Mouse (Mus musculus) testis, postnatal 10 days (tissue): ENCODE measurements around the gene Mkln1.

Source experiments
- DNase-seq: peaks from one replicate; pipeline ENCODE4 v3.0.0; 2021; ENCODE audit warnings: low spot score

Mkln1 gene

DNA sequence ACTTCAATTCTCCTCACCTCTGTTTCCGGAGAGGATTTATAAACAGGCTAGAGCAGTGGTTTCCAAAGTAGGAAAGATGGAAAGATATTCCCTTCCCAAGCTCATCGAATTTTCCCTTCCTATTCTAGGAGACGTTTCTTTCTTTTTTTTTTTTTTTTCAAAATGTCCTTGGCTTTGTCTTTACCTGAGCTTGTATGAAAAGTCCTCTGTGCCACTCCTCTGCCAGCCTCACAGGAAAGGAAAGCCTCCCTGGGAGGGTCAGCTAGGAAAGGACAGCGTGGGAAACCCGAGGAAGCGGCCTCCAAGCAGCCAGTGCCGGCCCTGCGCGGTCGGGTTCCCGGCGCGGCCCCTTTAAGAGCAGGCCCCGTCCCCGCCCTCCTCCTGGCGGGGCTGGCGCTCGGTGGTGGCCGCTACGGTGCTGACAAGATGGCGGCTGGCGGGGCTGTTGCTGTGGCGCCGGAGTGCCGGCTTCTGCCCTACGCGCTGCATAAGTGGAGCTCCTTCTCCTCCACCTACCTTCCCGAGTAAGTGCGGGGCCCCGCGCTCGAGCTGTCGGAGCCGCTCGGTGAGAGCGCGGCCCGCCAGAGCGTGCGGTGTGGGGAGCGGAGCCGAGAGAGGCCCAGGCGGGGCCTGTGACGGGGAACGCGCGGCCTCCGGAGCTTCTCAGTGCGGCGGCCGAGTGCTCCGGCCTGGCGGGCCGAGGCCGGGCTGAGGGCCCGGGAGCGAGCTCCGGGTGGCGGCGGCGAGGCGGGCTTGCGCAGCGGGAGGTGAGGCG lies at the start of gene Mkln1:
Mkln1 (plus strand) TSS at position 305 of the 775 bp plus-strand sequence.
- peak; percentile 90 for DNase-seq

- no peak for DNase-seq
Observed at GRCm38 (mm10) chr6:31356444-31357191, 41.9 kb upstream of the Mkln1 start.

DNA sequence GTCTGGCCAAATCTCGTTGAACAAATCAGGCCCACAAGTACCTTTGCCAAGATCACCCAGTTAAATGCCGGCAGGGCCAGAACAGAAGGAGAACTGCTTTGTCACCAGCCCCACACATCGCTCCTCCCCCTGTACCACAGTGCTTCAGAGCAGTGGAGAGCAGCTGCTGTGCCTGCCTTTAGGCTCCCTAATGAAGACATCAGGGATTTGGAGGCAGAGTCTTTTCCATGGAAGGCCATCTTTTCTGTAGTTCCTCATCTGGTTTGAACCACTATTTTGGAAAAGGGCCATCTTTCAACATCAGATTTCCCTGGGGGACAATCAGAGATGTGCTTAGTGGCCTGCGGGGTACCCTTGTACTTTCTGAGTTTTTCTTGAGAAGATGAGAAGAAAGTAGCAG lies 41.2 kb upstream of the Mkln1 start:
- no peak for DNase-seq

DNA sequence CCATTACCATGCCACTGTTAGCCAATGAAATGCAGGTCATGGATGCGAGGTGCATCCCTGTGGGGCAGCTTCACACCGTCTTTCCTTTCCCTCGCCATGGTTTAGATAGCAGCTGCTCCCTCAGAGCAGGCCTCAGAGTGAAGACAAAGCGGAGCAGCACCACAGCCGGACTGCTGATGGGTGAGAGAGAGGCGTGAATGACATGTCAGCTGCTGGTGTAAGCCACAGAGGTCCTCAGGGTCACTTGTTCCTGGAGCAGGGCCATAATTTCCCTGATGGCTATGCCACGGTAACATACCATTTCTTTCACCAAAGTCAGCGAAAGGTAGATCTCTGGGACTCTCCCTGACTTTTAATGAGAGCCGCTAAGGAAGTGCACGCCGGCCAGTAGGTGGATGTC lies 35.9 kb upstream of the Mkln1 start:
- no peak for DNase-seq

GRCm38 (mm10) chr6:31364399-31364798 lies 34.1 kb upstream of the Mkln1 start:
- DNase-seq: no peak

GRCm38 (mm10) chr6:31367947-31368346 lies 30.6 kb upstream of the Mkln1 start:
- no peak for DNase-seq

- no peak for DNase-seq
Observed at GRCm38 (mm10) chr6:31368559-31368958, 30.0 kb upstream of the Mkln1 start.

- DNase-seq: no peak
Observed at GRCm38 (mm10) chr6:31369875-31370274, 28.7 kb upstream of the Mkln1 start.

DNA sequence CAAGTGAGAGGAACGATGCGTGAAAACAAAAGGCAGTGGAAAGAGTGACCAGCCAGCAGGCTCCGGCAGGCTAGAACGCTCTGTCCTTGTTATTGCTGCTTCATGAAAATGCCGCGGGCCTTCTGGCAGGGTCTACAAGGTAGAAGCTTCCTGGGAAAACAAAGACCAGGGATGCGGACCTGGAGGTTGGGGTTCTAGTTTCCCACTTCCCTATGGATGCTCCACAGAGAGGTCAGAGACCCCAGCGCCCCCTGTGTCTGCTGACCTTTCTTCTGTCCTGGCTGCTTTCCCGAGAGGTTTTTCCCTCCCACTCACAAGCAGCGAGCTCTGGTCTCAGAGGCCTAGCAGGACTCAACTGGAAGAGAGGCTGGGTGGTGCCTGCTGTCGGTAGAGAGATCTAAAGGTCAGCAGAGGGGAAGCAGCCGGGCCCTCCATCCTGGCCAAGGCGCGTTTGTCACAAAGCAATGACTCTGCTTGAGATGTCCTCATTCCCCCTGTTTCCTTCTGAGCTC lies 27.9 kb upstream of the Mkln1 start:
- no peak for DNase-seq

DNA sequence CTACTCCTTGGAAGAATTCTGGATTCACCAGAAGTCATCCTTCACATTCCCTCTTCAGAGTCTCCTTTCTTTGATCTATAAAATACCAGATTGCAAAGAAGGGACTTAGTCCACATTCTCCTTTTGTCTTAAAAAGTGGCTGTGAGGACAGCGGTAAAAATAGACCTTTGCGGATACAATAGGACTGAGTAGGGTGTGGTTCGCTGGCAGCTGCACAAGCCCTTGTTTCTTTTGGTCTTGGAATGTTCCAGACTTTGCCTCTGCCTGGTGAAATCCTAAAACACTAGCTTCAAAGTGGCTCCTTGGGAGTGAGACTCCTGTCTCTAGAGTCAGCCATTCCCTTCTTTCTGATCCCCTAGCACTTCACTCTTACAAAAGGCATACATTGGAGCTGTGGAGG lies 27.4 kb upstream of the Mkln1 start:
- no peak for DNase-seq

- no peak for DNase-seq
Observed at GRCm38 (mm10) chr6:31372620-31373019, 25.9 kb upstream of the Mkln1 start.

GRCm38 (mm10) chr6:31373084-31373673 lies 25.4 kb upstream of the Mkln1 start:
- no peak for DNase-seq

DNA sequence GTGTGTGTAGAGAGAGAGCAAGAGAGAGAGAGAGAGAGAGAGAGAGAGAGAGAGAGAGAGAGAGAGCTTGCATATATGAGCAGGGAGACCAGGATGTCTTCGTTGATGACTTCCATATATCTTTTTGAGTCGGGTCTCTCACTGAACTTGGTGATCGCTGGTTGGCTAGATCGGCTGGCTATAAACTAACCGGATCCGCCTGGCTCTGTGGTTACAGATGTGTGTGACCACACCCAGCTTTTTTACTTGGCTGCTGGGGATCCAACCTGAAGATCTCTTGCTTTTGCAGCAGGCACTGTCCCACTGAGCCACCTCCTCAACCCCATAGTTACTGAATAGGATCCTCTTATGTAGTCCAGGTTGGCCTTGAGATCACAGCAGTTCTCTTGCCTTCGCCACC lies 15.5 kb upstream of the Mkln1 start:
- DNase-seq: no peak

DNA sequence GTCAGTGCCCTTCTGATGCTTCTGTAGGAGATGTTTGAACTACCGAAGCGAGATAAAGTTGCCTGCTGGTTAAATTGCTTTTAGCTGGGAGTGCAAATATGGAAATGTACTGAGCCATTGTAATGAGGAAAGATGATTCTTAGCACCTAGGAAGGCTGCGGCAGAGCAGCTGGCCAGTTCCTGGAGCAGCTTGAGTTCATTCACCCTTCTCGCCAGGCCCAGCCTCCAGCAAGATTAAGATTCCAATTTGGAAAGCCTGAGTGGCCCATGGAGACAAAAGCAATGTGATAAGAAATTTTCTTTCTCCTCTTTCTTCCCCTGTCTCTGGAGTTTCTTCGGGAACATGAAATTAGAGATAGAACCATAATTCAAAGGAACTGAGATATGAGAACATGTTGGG lies 13.7 kb upstream of the Mkln1 start:
- no peak for DNase-seq

DNA sequence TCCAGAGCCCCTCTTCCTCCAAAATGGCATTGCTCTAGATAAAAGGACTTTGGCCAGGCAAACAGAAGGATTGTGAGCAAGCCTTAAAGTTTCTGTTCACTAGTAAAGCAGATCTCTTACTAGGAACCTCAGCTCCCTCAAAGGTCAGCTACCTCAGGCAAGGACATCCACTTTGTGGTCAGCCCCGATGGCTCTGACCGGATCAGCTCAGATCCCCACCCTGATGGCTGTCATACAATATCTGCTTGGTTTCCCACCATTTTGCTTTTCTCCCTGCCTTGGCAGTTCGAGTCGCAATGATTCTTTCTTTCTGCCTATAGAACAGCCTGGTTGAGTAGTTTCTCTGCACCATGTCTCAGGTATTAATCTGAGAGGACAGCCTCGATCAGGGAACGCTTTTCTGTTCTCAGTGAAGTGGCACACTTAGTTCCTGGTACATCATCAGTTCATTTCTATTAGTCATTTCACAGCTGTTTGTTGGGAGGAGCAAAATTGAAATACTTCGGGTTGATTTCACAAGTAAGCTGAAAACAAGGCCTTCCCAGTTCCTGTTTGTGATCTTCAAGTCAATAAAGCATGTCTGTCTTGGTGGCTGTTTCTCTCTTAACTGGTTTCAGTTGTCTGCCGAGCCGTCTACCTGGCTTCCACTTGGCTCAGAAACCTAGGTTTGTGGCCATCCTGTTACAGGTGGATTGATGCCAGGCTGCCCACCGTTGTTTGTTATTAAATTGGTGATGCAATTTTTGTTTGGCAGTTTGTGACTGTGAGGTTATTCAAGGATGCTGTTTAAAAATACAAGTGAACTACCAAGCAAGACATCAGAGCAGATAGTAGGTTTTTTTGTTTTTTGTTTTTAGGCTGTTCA lies 13.0 kb upstream of the Mkln1 start:
- no peak for DNase-seq

DNA sequence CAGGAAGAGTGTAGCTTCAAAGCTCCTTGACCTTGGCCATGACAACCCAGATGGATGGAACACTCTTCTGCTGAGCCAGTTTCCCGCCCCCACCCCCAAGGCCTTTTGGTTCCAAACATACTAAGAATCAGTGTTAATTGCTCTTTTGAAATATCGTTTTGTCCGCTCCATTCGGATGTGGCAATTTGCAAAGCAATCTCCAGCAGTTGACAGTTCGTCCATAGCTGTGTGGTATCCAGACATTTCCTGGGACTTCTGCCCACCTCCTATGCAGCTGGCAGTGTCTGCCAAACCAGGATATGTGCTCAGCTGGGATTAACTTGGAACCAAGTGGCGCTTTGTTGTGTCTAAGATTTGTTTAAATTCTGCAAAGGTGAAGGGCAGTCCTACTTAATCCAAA lies 8.8 kb upstream of the Mkln1 start:
- no peak for DNase-seq

- no peak for DNase-seq
Observed at GRCm38 (mm10) chr6:31390243-31390981, 8.1 kb upstream of the Mkln1 start.

GRCm38 (mm10) chr6:31392871-31393270 lies 5.7 kb upstream of the Mkln1 start:
- DNase-seq: no peak

DNA sequence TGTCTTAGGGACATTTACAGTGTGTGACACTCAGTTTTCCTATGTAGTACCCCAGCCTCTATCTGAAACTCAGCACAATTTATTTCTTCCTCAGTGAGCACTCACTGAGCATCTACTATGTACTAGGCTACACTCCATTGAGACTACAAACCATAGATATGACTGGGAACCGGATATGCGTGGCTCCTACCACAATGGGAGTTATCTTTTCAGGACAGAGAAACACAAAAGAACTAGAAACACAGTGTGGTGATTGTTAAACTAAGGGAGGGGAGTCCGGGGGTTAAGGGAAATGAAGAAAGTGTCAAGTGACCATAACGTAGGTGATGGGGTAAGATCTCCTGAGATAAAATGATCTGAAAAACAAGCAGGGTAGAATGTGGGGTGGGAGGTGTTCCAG lies 2.4 kb upstream of the Mkln1 start:
- DNase-seq: no peak

- no peak for DNase-seq
Observed at GRCm38 (mm10) chr6:31397308-31397707, 1.2 kb upstream of the Mkln1 start.

- no peak for DNase-seq
Observed at GRCm38 (mm10) chr6:31397775-31398430, 632 bp upstream of the Mkln1 start.
